Mouse (Mus musculus): ENCODE measurements around the gene Ankar. TPM values are rescaled to one million over a fixed set of nuclear protein-coding genes. Genes with fewer than 3 reads are reported as not detected.

Gene Ankar
- polyA plus RNA-seq, 1 experiment from 2014 or later: not detected

DNA sequence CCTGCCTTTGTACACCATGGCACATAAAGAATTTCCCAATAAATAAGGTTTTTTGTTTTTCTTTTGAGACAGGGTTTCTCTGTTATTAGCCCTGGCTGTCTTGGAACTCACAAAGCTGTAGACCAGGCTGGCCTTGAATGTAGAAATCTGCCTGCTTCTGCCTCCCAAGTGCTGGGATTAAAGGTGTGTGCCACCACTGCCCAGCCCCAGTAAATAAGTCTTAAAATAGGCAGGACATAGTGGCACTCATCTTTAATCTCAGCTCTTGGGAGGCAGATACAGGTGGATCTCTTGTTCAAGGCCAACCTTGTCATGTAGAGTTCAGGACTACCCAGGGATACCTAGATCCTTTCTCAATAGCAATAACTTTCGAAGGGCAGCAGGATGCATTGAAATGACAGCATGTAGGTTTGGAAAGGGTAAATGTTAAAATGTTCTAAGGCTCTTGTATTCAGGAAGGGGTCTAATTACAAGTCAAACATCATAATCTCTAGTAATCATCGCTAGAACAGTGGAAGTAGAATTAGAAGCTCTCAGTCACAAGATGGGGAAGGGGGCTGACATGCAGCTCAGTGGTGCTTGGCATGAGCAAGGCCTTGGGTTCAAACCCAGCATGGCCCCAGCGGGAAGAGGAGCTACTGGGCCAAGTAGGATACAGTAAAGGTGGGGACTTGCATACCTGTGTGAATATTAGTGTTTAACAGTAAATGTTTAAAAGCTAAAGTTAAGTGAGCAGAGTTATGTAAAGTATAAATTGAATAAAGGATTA is 15.4 kb upstream of the Ankar start:
- peaks cover 14% of the 10 kb centered on the region for H3K4me1 ChIP-seq (replicated peaks; ENCODE audit: control insufficient read depth, insufficient read depth, low read length)
- no peak overlapping the region for H3K9ac ChIP-seq
- H3K4me3 ChIP-seq (replicated peaks; ENCODE audit: low read length): no peak overlapping the region
- ATAC-seq (ENCODE audit: low FRiP score): no peak
- H3K9me3 ChIP-seq (ENCODE audit: control insufficient read depth, low read length): no peaks in the 10 kb centered on the region
- DNase-seq (ENCODE audit: low spot score): no peak
- no peak overlapping the region for H3K27ac ChIP-seq
- 80% methylated on average over 3 of the region's 3 CpGs for WGBS
- H3K27me3 ChIP-seq (ENCODE audit: control insufficient read depth, insufficient read depth, low read length): no peaks in the 10 kb centered on the region
- H3K4me2 ChIP-seq (replicated peaks): no peak overlapping the region
- peaks cover 47% of the 10 kb centered on the region for H3K36me3 ChIP-seq (replicated peaks; ENCODE audit: control insufficient read depth, insufficient read depth)

DNA sequence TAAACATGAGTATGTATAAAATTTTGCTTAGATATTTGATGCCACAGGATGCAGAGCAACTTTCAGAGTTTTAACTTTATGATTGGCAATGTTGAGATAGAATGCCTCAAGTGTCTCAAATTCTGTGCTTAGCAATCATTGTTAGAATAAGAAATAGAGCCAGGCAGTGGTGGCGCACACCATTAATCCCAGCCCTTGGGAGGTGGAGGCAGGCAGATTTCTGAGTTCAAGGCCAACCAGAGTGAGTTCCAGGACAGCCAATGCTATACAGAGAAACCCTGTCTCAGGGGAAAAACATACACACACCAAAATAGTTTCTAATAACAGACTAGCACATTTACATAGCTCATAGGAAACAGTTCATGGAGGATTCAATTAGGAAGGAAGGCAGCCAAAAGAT is 14.7 kb upstream of the Ankar start:
- no peak for DNase-seq (ENCODE audit: low spot score)
- Histone ChIP-seq H3K9ac (no peak overlapping the region), H3K9me3 (ENCODE audit: control insufficient read depth, low read length) (no peaks in the 10 kb centered on the region), H3K4me3 (replicated peaks; ENCODE audit: low read length) (no peak overlapping the region), H3K27ac (no peak overlapping the region), H3K4me1 (replicated peaks; ENCODE audit: control insufficient read depth, insufficient read depth, low read length) (peaks cover 14% of the 10 kb centered on the region), H3K36me3 (replicated peaks; ENCODE audit: control insufficient read depth, insufficient read depth) (peaks cover 47% of the 10 kb centered on the region), H3K4me2 (replicated peaks) (no peak overlapping the region), H3K27me3 (ENCODE audit: control insufficient read depth, insufficient read depth, low read length) (no peaks in the 10 kb centered on the region)
- 93% methylated on average over 1 of the region's 1 CpGs for WGBS
- ATAC-seq (ENCODE audit: low FRiP score): no peak

DNA sequence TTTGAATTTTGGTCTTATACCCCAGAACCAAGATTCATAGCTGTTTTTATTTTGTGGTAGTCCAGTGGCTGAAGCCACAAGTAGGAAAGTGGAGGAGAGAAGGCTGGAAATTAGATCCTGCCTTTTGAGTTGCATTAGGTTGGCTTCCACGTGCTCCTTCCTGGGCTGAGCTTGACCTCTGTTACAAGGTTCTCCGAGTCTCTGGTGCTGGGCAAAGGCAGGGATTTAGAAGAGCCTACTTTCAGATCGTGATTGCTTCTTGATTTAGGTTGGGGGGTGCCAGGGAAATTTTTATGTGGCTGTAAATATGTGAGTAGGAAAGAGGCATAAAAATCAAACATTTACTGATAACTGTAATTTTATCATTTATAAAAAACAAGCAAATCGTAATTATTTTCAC is 14.2 kb upstream of the Ankar start:
- Histone ChIP-seq H3K4me3 (replicated peaks; ENCODE audit: low read length) (no peak overlapping the region), H3K27me3 (ENCODE audit: control insufficient read depth, insufficient read depth, low read length) (no peaks in the 10 kb centered on the region), H3K4me2 (replicated peaks) (no peak overlapping the region), H3K9me3 (ENCODE audit: control insufficient read depth, low read length) (no peaks in the 10 kb centered on the region), H3K36me3 (replicated peaks; ENCODE audit: control insufficient read depth, insufficient read depth) (peaks cover 47% of the 10 kb centered on the region), H3K9ac (no peak overlapping the region), H3K4me1 (replicated peaks; ENCODE audit: control insufficient read depth, insufficient read depth, low read length) (peaks cover 14% of the 10 kb centered on the region), H3K27ac (no peak overlapping the region)
- DNase-seq (ENCODE audit: low spot score) (no peak), ATAC-seq (ENCODE audit: low FRiP score) (no peak)
- WGBS: 76% methylated on average over 4 of the region's 4 CpGs

DNA sequence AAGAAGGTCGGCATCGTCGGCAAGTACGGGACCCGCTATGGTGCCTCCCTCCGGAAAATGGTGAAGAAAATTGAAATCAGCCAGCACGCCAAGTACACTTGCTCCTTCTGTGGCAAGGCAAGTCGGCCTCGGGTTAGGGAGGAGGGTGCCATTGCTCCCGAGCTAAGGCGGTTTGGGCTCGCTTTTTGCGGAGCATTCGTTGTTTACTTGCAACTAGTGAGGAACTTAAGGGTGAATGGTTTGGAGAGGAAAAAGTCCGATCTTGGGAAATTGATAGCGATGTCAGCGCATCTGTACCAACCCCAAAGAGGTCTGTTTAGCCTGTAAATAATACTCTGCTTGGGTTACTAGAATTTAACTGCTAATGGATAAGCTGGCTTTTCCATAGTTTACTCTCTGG is 11.3 kb upstream of the Ankar start:
- under 1% methylated on average over 17 of the region's 17 CpGs for WGBS
- DNase-seq (ENCODE audit: low spot score) (no peak), ATAC-seq (ENCODE audit: low FRiP score) (no peak)
- H3K27me3 ChIP-seq (ENCODE audit: control insufficient read depth, insufficient read depth, low read length): no peaks in the 10 kb centered on the region
- H3K9ac ChIP-seq: peak overlapping the region; percentile 77
- H3K4me3 ChIP-seq (replicated peaks; ENCODE audit: low read length): peak overlapping the region; percentile 56
- H3K36me3 ChIP-seq (replicated peaks; ENCODE audit: control insufficient read depth, insufficient read depth): peaks cover 42% of the 10 kb centered on the region
- H3K4me2 ChIP-seq (replicated peaks): peak overlapping the region; percentile 92
- peaks cover 14% of the 10 kb centered on the region for H3K4me1 ChIP-seq (replicated peaks; ENCODE audit: control insufficient read depth, insufficient read depth, low read length)
- peak overlapping the region; percentile 75; the same call in 1 of the 2 replicates for H3K27ac ChIP-seq
- no peaks in the 10 kb centered on the region for H3K9me3 ChIP-seq (ENCODE audit: control insufficient read depth, low read length)

DNA sequence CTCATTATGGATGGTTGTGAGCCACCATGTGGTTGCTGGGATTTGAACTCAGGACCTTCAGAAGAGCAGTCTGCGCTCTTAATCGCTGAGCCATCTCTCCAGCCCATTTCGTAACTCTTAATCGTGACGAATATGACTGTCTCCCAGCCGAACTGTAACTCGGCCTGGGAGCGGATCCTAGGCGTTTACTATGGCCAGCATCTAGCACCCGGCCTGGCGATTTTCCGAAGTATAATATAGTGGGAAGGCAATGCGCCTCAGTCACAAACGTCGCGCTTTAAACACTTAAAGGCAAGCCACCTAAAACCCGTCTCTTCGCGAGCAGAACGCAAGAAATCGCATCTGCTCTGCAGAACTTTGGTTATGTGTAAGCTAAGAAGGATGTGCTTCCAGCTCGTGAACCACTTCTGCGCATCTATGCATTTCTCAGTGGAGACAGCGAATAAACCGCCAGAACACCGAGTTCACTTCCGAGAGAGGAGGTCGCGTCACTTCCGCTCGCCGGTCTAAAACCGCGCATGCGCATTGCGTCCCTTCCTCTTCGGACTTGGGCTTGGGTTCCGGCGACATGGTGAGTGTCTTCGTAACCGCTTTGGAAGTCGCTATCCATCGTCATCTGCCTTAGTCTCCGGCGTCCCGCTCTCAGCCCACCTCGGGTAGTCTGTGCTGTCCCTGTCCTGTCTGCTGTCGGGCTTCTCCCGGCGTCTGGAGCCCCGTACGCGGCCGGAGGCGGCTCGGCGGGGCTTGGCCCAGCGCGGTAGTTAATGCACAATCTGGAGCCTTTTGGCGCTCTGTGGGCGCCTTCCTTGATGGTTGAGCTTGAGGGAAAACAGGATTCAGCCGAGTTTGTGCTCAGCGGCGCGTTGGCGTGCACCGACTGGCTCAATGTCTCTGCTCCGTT is 10.6 kb upstream of the Ankar start, which contains the start of gene Rpl37a:
Gene Rpl37a, plus strand, starts transcription at position 538 of the 901 bp plus-strand sequence.
- ATAC-seq (ENCODE audit: low FRiP score): peak; percentile 95
- Histone ChIP-seq H3K4me3 (replicated peaks; ENCODE audit: low read length) (peak within 1 kb of the TSS; percentile 56), H3K36me3 (replicated peaks; ENCODE audit: control insufficient read depth, insufficient read depth) (peaks cover 37% of the 10 kb centered on the region), H3K27me3 (ENCODE audit: control insufficient read depth, insufficient read depth, low read length) (no peaks in the 10 kb centered on the region), H3K9me3 (ENCODE audit: control insufficient read depth, low read length) (no peaks in the 10 kb centered on the region), H3K27ac (peak within 1 kb of the TSS; percentile 75), H3K4me1 (replicated peaks; ENCODE audit: control insufficient read depth, insufficient read depth, low read length) (peaks cover 14% of the 10 kb centered on the region), H3K4me2 (replicated peaks) (peak within 1 kb of the TSS; percentile 92), H3K9ac (peak within 1 kb of the TSS; percentile 77)
- 4% methylated on average over 68 of the region's 68 CpGs for WGBS
- peak; percentile 98 for DNase-seq (ENCODE audit: low spot score)

DNA sequence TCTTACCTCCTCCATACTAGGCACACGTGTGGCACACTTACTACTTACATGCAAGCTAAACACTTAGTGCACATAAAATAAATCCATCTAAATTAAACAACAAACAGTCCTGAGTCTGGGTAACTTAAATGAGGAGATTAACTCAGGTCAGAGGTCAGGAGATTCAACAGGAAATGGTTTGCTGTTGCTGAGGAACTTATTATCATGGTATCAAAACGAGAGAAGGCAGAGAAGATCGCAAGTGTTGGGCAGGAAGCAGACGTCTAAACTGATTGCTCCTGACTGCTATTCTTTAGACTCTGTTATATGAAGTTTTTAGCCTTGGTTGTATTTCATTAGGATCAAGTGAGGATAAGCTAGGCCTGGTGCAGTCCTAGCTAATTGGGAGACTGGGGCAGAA is 7.1 kb upstream of the Ankar start:
- no peak overlapping the region for H3K4me3 ChIP-seq (replicated peaks; ENCODE audit: low read length)
- DNase-seq (ENCODE audit: low spot score) (no peak), ATAC-seq (ENCODE audit: low FRiP score) (no peak)
- H3K9me3 ChIP-seq (ENCODE audit: control insufficient read depth, low read length): no peaks in the 10 kb centered on the region
- H3K4me2 ChIP-seq (replicated peaks): no peak overlapping the region
- no peak overlapping the region for H3K9ac ChIP-seq
- no peaks in the 10 kb centered on the region for H3K27me3 ChIP-seq (ENCODE audit: control insufficient read depth, insufficient read depth, low read length)
- 79% methylated on average over 4 of the region's 4 CpGs for WGBS
- peaks cover 7% of the 10 kb centered on the region for H3K4me1 ChIP-seq (replicated peaks; ENCODE audit: control insufficient read depth, insufficient read depth, low read length)
- H3K36me3 ChIP-seq (replicated peaks; ENCODE audit: control insufficient read depth, insufficient read depth): peaks cover 6% of the 10 kb centered on the region; the same call in 1 of the 2 replicates
- no peak overlapping the region for H3K27ac ChIP-seq

DNA sequence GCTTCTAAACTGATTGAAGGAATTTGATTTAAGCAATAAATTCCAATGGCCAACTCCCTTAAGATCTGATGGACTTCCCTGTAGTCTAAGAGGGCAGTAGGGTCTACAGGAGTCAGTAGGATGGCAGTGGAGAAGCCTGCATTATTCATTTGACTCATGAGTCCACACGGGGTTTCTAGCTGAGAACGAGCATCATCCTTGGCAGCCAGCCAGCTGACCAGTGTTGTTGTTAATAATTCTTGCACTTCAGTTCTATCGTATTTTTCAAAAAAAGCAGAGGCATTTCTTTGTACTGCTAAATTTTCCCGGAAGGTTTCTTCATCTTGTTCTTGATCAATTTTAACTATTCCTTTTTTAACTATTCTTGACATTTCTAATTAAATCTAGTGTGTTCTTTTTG is 1.7 kb downstream of the Ankar start:
- 55% methylated on average over 4 of the region's 4 CpGs for WGBS
- Histone ChIP-seq H3K27ac (no peak overlapping the region), H3K4me3 (replicated peaks; ENCODE audit: low read length) (no peak overlapping the region), H3K4me1 (replicated peaks; ENCODE audit: control insufficient read depth, insufficient read depth, low read length) (no peaks in the 10 kb centered on the region), H3K36me3 (replicated peaks; ENCODE audit: control insufficient read depth, insufficient read depth) (no peaks in the 10 kb centered on the region), H3K4me2 (replicated peaks) (no peak overlapping the region), H3K9ac (no peak overlapping the region), H3K9me3 (ENCODE audit: control insufficient read depth, low read length) (no peaks in the 10 kb centered on the region), H3K27me3 (ENCODE audit: control insufficient read depth, insufficient read depth, low read length) (no peaks in the 10 kb centered on the region)
- no peak for ATAC-seq (ENCODE audit: low FRiP score)
- no peak for DNase-seq (ENCODE audit: low spot score)

DNA sequence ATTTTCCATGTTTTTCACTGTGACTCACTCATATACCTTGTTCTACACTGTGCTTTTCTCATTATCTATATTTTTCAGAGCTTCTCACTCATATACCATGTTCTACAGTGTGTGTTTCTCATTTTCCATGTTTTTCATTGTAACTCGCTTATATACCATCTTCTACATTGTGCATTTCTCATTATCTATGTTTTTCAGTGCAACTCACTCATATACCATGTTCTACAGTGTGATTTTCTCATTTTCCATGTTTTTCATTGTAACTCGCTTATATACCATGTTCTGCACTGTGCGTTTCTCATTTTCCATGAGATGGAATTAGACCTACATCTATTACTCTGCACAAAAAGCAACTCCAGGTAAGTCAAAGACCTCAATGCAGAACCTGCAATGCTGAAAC is 4.1 kb downstream of the Ankar start:
- ATAC-seq (ENCODE audit: low FRiP score) (no peak), DNase-seq (ENCODE audit: low spot score) (no peak)
- no peak overlapping the region for H3K4me3 ChIP-seq (replicated peaks; ENCODE audit: low read length)
- no peaks in the 10 kb centered on the region for H3K9me3 ChIP-seq (ENCODE audit: control insufficient read depth, low read length)
- H3K9ac ChIP-seq: no peak overlapping the region
- H3K27ac ChIP-seq: no peak overlapping the region
- H3K4me1 ChIP-seq (replicated peaks; ENCODE audit: control insufficient read depth, insufficient read depth, low read length): no peaks in the 10 kb centered on the region
- H3K27me3 ChIP-seq (ENCODE audit: control insufficient read depth, insufficient read depth, low read length): no peaks in the 10 kb centered on the region
- no peaks in the 10 kb centered on the region for H3K36me3 ChIP-seq (replicated peaks; ENCODE audit: control insufficient read depth, insufficient read depth)
- H3K4me2 ChIP-seq (replicated peaks): no peak overlapping the region
- WGBS: 57% methylated on average over 3 of the region's 3 CpGs

DNA sequence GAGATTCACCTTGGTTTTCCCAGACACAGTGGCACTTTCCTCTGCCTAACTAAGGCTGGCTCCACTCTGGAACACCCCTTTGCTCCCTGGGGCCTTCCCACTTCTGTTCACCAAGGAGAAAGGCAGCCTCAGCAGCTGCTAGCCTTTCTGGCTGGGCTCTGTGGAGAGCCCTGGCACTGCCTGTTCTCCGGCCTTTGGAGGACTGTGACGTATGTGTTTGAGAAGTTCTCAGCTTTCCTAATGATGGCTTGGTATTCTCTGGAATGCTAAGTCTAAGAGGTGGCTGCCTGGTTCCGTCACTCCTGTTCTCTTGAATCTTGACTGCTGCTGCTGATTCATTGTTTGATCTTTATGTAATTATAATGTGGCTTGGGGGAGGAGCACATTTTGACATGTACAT is 27.3 kb downstream of the Ankar start:
- 39% methylated on average over 3 of the region's 3 CpGs for WGBS
- Histone ChIP-seq H3K36me3 (replicated peaks; ENCODE audit: control insufficient read depth, insufficient read depth) (no peaks in the 10 kb centered on the region), H3K9ac (no peak overlapping the region), H3K27me3 (ENCODE audit: control insufficient read depth, insufficient read depth, low read length) (no peaks in the 10 kb centered on the region), H3K9me3 (ENCODE audit: control insufficient read depth, low read length) (no peaks in the 10 kb centered on the region), H3K4me2 (replicated peaks) (no peak overlapping the region), H3K4me1 (replicated peaks; ENCODE audit: control insufficient read depth, insufficient read depth, low read length) (no peaks in the 10 kb centered on the region), H3K27ac (no peak overlapping the region), H3K4me3 (replicated peaks; ENCODE audit: low read length) (no peak overlapping the region)
- no peak for DNase-seq (ENCODE audit: low spot score)
- ATAC-seq (ENCODE audit: low FRiP score): no peak
